Mouse (Mus musculus) liver, embryonic 14.5 days (tissue): Measurements from ENCODE around the gene Megf8.
"Not testable (repeated sequence)": the region's sequence is repeated elsewhere in the genome, so short reads cannot be mapped to it uniquely, and the experiment has no call there.

Source experiments
- CTCF ChIP-seq: IDR thresholded peaks from 2 replicates; pipeline ENCODE4 v1.5.1; 2016; ENCODE audit warnings: antibody characterized with exemption, low read depth, control low read depth
- EP300 ChIP-seq: IDR thresholded peaks from 2 replicates; pipeline ENCODE4 v1.6.1; 2016; ENCODE audit warnings: antibody characterized with exemption, low read depth

GRCm38 (mm10) chr7:25399028-25399427 lies 82.1 kb downstream of the Megf8 start:
- not testable (repeated sequence) for TF ChIP-seq CTCF, EP300
